Mouse (Mus musculus) kidney, embryonic 16.5 days (tissue): Measurements from ENCODE around the gene Msi2. TPM values are rescaled to one million over a fixed set of nuclear protein-coding genes. Genes with fewer than 3 reads are reported as not detected.

Source experiments
- ATAC-seq: fragments of 200-750 bp; cut with Nextera tagmentation; 2 replicates; pipeline ENCODE4 v1.8.0; 2017; ENCODE audit warnings: moderate TSS enrichment; ENCODE audit not compliant: low FRiP score, low TSS enrichment
- H3K27ac ChIP-seq: fragments of 300-500 bp; sonication (generic); 2 replicates; pipeline ENCODE4 v1.5.1; 2014; ENCODE audit warnings: low read length
- H3K27me3 ChIP-seq: fragments of 300-500 bp; sonication (generic); 2 replicates; pipeline ENCODE4 v1.6.1; 2014; ENCODE audit warnings: low read length, control low read depth, mixed read lengths; ENCODE audit not compliant: insufficient read depth
- H3K36me3 ChIP-seq: fragments of 300-500 bp; sonication (generic); 2 replicates; pipeline ENCODE4 v1.6.1; 2014; ENCODE audit warnings: low read length, control low read depth, mixed read lengths; ENCODE audit not compliant: insufficient read depth
- H3K4me1 ChIP-seq: fragments of 300-500 bp; sonication (generic); 2 replicates; pipeline ENCODE4 v1.6.1; 2014; ENCODE audit warnings: low read length, control low read depth, mixed read lengths; ENCODE audit not compliant: insufficient read depth
- H3K4me2 ChIP-seq: fragments of 300-500 bp; sonication (generic); replicated peaks from 2 replicates; pipeline ENCODE4 v1.6.1; 2014; ENCODE audit warnings: low read depth, low read length
- H3K4me3 ChIP-seq: fragments of 300-500 bp; sonication (generic); 2 replicates; pipeline ENCODE4 v1.5.1; 2014; ENCODE audit warnings: mild to moderate bottlenecking, low read length
- H3K9ac ChIP-seq: fragments of 300-500 bp; sonication (generic); replicated peaks from 2 replicates; pipeline ENCODE4 v1.6.1; 2014; ENCODE audit warnings: low read length
- H3K9me3 ChIP-seq: fragments of 300-500 bp; sonication (generic); 2 replicates; pipeline ENCODE4 v1.6.1; 2016; ENCODE audit warnings: low read length, control low read depth
- WGBS: fragments of 180-500 bp; shearing (Covaris S2); extraction: QIAGEN DNeasy Blood & Tissue Kit; methylation state at CpG from one replicate; pipeline ENCODE4 v1.1.7; 2014; 5-methylcytosine and 5-hydroxymethylcytosine counted together
- polyA plus RNA-seq: library from polyadenylated mRNA; unstranded; fragments of >200 nt; fragmentation: Nextera tagmentation; extraction: Ambion mirVana; gene quantifications from 2 replicates; pipeline ENCODE4 v1.2.1, GENCODE M21; 2015

The Msi2 gene
- polyA plus RNA-seq, 1 experiment from 2014 or later, result 24.3 TPM

DNA sequence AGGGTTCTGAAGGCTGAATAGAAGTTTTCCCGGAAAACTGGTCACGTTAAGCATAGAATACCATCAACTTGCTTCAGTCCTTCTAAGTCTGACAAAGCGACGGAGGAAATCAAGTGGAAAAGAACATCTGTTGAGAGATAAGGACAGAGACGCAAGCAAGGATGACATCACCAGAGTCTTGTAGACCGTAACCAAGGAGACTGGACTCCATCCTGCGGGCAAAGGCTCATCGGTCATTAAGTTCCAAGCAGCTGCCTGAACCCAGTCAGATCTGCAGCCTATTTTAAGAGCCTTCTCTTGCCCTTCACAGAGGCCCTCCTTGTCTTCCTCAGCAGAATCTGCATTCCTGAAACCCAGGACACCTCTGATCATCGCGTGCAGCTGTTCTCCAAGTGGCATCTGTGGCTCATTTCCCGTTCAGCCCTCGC is 113.2 kb downstream of the Msi2 start:
- WGBS, result 56% methylated on average over 12 of the region's 12 CpGs
- Histone ChIP-seq H3K4me1 (peaks cover 58% of the 10 kb centered on the region), H3K27ac (no peak overlapping the region)

DNA sequence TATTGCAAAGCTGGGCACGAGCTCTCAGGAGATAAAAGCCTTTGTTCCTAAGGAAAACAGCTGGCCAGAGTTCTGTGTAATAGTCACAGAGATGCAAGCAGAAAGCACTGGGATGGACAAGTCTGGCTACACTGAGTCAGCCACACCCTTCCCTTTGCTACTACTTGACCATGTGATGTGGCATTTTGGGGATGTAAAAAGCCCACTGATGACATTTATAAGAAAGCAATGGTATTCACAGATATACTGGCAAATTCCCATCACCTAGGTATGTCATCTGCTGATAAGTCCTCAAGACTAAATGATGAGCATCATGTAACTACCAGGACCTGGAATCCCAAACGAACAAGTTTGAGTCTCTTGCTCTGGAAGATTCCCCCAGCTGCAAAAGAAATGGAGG is 113.7 kb downstream of the Msi2 start:
- no peak overlapping the region for H3K27ac ChIP-seq
- no peaks in the 10 kb centered on the region for H3K9me3 ChIP-seq
- peaks cover 63% of the 10 kb centered on the region for H3K4me1 ChIP-seq
- 0 out of 2 replicates have a peak, but pooled peaks cover 2% of the 10 kb centered on the region for H3K36me3 ChIP-seq
- H3K9ac ChIP-seq, result no peak overlapping the region
- ATAC-seq, result no peak
- no peak overlapping the region for H3K4me2 ChIP-seq
- 80% methylated on average over 2 of the region's 2 CpGs for WGBS
- no peaks in the 10 kb centered on the region for H3K27me3 ChIP-seq
- H3K4me3 ChIP-seq, result no peak overlapping the region

More for the DNA sequence above, 113.2 kb downstream of the Msi2 start:
- Histone ChIP-seq H3K4me3 (no peak overlapping the region), H3K36me3 (0 out of 2 replicates have a peak, but pooled peaks cover 2% of the 10 kb centered on the region), H3K9ac (no peak overlapping the region), H3K27me3 (no peaks in the 10 kb centered on the region), H3K9me3 (no peaks in the 10 kb centered on the region), H3K4me2 (no peak overlapping the region)
- ATAC-seq, result no peak

DNA sequence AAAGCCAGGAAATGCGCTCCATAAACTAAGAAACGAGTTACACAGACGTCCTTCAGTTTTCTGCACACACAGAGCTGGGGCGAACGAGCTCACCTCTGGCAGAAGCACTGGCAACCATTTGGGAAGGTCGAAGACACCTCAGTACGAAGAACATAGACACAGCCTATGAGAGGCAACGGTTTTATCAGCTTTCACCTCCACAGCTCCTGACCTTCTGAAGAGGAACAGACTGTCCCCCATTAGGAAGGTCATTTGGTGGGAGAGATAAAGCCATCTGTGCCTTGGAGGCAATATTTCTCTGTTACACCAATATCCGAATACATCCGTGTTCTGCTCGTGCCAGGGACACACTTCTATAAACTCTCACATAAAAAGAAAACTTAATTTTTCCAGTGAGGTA is 114.9 kb downstream of the Msi2 start:
- Histone ChIP-seq H3K36me3 (0 out of 2 replicates have a peak, but pooled peaks cover 2% of the 10 kb centered on the region), H3K4me1 (peaks cover 68% of the 10 kb centered on the region), H3K9ac (no peak overlapping the region), H3K9me3 (no peaks in the 10 kb centered on the region), H3K4me3 (no peak overlapping the region), H3K27ac (peak overlapping the region; percentile 2; the same call in 1 of the 2 replicates), H3K27me3 (no peaks in the 10 kb centered on the region), H3K4me2 (no peak overlapping the region)
- ATAC-seq, result no peak
- 71% methylated on average over 11 of the region's 11 CpGs for WGBS

DNA sequence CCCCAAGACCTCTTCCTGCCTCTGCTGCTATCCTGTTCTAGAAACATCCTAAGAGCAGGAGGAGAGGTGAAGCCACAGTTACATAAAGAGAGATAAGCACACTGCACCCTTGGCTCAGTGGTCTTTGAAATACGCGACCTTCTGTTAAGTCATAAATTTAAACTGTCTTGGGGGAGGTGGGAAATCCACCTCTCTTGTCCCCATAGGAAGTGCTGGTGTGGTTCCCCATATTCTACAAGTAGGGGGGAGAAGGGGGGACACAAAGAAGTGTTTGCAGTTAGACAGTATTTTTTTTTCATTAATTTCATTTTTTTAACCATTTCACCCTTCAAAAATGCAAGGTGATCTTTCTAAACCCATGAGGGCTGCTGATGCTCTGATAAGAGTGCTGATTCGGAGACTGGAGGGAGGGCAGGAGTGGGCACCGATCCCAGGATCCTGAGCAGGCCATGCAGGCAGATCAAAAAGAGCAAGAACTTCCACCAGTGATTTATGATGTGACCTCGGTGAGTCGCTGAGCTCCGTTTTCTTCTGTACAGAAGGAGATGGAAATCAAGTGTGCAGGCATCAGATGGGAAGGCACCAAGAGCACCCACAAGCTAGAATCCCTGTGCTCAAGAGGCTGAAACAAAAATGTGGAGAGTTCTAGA is 115.7 kb downstream of the Msi2 start:
- ATAC-seq, result no peak
- Histone ChIP-seq H3K9ac (no peak overlapping the region), H3K4me2 (no peak overlapping the region), H3K27ac (peak overlapping the region; percentile 48), H3K4me1 (peaks cover 70% of the 10 kb centered on the region), H3K9me3 (no peaks in the 10 kb centered on the region), H3K27me3 (no peaks in the 10 kb centered on the region), H3K36me3 (0 out of 2 replicates have a peak, but pooled peaks cover 2% of the 10 kb centered on the region), H3K4me3 (no peak overlapping the region)
- WGBS, result 16% methylated on average over 7 of the region's 7 CpGs

DNA sequence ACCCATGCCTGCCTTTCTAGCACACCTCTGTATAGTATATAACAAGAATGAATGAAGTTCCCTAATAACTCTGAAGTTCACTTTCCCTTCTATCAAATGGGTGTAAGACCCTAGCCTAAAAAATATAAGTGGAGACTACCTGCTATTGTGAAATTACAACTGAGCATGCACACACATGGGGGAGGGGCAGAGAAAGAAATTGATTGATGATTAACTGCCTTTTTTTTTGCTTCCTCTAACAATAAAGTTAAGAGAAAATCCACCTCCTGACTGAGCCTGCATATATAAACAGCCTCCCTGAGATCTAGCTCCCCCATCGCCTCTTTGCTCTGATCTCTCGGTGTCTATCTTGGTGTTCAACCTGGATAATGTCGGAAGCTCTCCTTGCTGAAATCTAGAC is 118.1 kb downstream of the Msi2 start:
- Histone ChIP-seq H3K9ac (no peak overlapping the region), H3K4me1 (peaks cover 73% of the 10 kb centered on the region), H3K4me3 (no peak overlapping the region), H3K9me3 (no peaks in the 10 kb centered on the region), H3K4me2 (no peak overlapping the region), H3K27me3 (no peaks in the 10 kb centered on the region), H3K27ac (peak overlapping the region; percentile 80), H3K36me3 (0 out of 2 replicates have a peak, but pooled peaks cover 5% of the 10 kb centered on the region)
- 83% methylated on average over 3 of the region's 3 CpGs for WGBS
- ATAC-seq, result no peak

DNA sequence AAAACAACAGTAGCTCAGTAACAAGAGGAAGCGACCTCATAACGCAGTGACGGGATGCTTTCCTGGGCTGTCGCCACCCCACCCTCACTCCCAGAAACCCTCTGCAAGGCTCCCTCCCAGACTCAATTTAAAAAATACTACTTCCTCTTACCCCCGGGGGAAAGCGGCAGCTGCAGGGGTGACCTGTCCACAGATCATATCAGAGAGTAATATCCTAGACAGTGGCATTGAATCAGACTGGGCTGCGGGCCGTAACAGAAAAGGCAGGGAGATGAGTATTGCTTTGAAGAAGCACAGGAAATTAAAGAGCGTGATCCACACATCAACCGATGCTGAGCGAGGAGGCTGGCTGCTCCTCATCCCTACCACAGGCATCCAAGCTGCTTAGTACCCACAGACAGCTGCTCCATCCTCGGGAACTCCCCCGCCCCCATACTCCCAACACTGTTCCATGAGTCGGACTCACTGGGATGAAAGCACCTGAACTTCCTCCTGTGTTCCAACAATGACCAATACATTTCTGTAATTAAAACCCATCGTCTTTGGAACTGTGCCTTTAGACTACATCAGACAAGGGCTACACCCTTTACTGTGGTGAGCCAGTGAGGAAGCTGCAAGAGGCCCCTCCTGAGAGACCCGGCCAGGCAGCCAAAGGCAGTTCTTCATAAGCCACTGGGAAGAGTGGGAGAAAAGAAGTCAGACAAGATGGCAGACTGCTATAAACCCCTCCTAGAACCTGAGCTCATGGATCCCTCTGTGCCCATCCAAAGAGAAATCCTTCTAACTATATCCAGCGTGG is 118.8 kb downstream of the Msi2 start:
- H3K9ac ChIP-seq, result peak overlapping the region; percentile 28; the same call in 1 of the 2 replicates
- ATAC-seq, result no peak
- no peaks in the 10 kb centered on the region for H3K9me3 ChIP-seq
- no peaks in the 10 kb centered on the region for H3K27me3 ChIP-seq
- H3K4me3 ChIP-seq, result no peak overlapping the region
- H3K36me3 ChIP-seq, result 0 out of 2 replicates have a peak, but pooled peaks cover 5% of the 10 kb centered on the region
- H3K4me2 ChIP-seq, result peak overlapping the region; percentile 9
- peak overlapping the region; percentile 80 for H3K27ac ChIP-seq
- WGBS, result 17% methylated on average over 17 of the region's 17 CpGs
- peaks cover 74% of the 10 kb centered on the region for H3K4me1 ChIP-seq

DNA sequence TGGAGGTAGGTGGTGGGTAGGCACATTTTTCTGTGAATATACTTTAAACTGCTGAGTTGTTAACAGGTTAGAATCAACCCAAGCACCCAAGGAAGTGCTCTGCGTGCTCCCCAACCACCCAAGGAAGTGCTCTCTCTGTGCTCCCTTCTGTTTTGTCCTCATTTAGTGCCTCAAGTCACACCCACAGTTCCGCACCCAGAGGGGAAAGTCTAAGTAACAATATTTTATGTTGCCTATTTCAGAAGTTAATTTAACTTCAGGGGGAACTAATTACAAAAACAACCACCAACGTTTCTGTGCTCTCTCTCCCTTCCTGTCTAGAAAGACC is 119.5 kb downstream of the Msi2 start:
- 33% methylated on average over 3 of the region's 3 CpGs for WGBS
- H3K4me1 ChIP-seq, result peaks cover 76% of the 10 kb centered on the region
- H3K9ac ChIP-seq, result no peak overlapping the region
- no peaks in the 10 kb centered on the region for H3K27me3 ChIP-seq
- 0 out of 2 replicates have a peak, but pooled peaks cover 5% of the 10 kb centered on the region for H3K36me3 ChIP-seq
- ATAC-seq, result no peak
- H3K9me3 ChIP-seq, result no peaks in the 10 kb centered on the region
- H3K27ac ChIP-seq, result peak overlapping the region; percentile 80
- no peak overlapping the region for H3K4me2 ChIP-seq
- no peak overlapping the region for H3K4me3 ChIP-seq

DNA sequence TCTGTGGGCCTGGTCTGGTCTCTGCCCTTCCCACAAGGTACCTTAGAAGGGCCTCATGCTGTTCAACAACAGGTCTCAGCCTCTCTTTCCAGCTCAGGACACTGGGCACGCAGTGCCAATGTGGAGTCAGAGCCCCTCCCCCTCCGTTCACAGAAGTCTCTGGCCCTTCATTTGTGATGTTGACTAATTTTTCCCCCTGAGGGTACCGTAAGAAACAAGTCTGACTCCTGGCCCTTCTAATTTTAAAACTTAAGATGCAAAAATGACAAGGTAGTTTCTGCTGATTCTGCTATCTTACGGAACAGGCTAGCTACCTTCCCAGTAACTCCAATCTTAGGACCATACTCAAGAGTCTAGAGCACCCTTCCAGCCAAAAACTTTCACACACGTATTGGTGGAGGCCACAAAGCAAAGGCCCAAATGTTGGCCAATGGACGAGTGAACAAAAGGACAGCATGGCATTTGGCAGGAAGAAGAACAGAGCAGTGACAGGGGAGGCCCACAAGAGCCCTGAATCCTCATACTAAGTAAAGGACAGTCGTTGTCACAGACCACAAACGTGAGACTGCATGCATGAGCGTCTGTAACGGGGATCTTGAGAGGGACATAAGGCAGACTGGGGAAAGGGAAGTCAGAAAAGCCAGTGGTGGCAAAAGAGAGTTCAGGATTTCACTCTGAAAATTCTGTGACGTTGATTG is 120.0 kb downstream of the Msi2 start:
- no peak for ATAC-seq
- H3K4me3 ChIP-seq, result no peak overlapping the region
- H3K4me1 ChIP-seq, result peaks cover 77% of the 10 kb centered on the region
- no peaks in the 10 kb centered on the region for H3K27me3 ChIP-seq
- H3K9me3 ChIP-seq, result no peaks in the 10 kb centered on the region
- peak overlapping the region; percentile 80 for H3K27ac ChIP-seq
- 0 out of 2 replicates have a peak, but pooled peaks cover 5% of the 10 kb centered on the region for H3K36me3 ChIP-seq
- WGBS, result 52% methylated on average over 11 of the region's 11 CpGs
- H3K9ac ChIP-seq, result no peak overlapping the region
- no peak overlapping the region for H3K4me2 ChIP-seq

DNA sequence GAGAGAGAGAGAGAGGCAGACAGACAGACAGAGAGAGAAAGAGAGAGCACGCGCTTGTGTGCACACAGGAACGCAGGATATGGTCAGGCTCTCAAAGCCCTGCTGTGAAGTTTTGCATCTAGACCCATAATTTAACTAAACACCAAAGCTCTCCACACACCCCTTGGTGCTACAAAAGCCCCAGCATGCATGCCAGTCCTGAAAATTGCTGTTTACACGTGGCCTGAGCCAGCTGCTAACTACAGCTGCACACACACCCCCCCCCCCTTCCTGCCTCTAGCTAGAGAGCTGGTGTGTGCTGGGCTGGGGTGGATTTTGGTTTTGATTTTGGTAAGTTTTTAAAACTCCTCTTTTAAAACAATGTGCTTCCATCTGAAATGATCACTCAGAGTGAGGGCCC is 122.7 kb downstream of the Msi2 start:
- H3K9me3 ChIP-seq, result no peaks in the 10 kb centered on the region
- no peak overlapping the region for H3K4me3 ChIP-seq
- H3K27me3 ChIP-seq, result no peaks in the 10 kb centered on the region
- peak overlapping the region; percentile 93 for H3K27ac ChIP-seq
- 0 out of 2 replicates have a peak, but pooled peaks cover 3% of the 10 kb centered on the region for H3K36me3 ChIP-seq
- H3K4me2 ChIP-seq, result no peak overlapping the region
- no peak overlapping the region for H3K9ac ChIP-seq
- 48% methylated on average over 4 of the region's 4 CpGs for WGBS
- peaks cover 76% of the 10 kb centered on the region for H3K4me1 ChIP-seq
- ATAC-seq, result no peak
